Mouse (Mus musculus) forebrain, embryonic 15.5 days (tissue): Measurements from ENCODE around the gene Il1rap. TPM values are rescaled to one million over a fixed set of nuclear protein-coding genes. Genes with fewer than 3 reads are reported as not detected.
A peak's percentile ranks its signal among the peaks of the same experiment; 100 is the strongest.

Experiments
- ATAC-seq: fragments of 200-750 bp; cut with Nextera tagmentation; replicated peaks from 2 replicates; pipeline ENCODE4 v1.8.0; 2017; ENCODE audit warnings: mild to moderate bottlenecking, moderate TSS enrichment, moderate library complexity
- H3K27ac ChIP-seq: fragments of 300-500 bp; sonication (generic); replicated peaks from 2 replicates; pipeline ENCODE4 v1.5.1; 2015; ENCODE audit warnings: mild to moderate bottlenecking, inconsistent platforms
- H3K27me3 ChIP-seq: fragments of 300-500 bp; sonication (generic); 2 replicates; pipeline ENCODE4 v1.6.1; 2015; ENCODE audit warnings: inconsistent platforms
- H3K36me3 ChIP-seq: fragments of 300-500 bp; sonication (generic); 2 replicates; pipeline ENCODE4 v1.6.1; 2015; ENCODE audit warnings: mild to moderate bottlenecking, inconsistent platforms
- H3K4me1 ChIP-seq: fragments of 300-500 bp; sonication (generic); 2 replicates; pipeline ENCODE4 v1.6.1; 2015; ENCODE audit warnings: inconsistent platforms
- H3K4me2 ChIP-seq: fragments of 300-500 bp; sonication (generic); replicated peaks from 2 replicates; pipeline ENCODE4 v1.6.1; 2015; ENCODE audit warnings: mild to moderate bottlenecking, inconsistent platforms
- H3K4me3 ChIP-seq: fragments of 300-500 bp; sonication (generic); 2 replicates; pipeline ENCODE4 v1.5.1; 2015; ENCODE audit warnings: mild to moderate bottlenecking, inconsistent platforms
- H3K9ac ChIP-seq: fragments of 300-500 bp; sonication (generic); replicated peaks from 2 replicates; pipeline ENCODE4 v1.6.1; 2015; ENCODE audit warnings: mild to moderate bottlenecking, inconsistent platforms
- H3K9me3 ChIP-seq: fragments of 300-500 bp; sonication (generic); 2 replicates; pipeline ENCODE4 v1.6.1; 2016; ENCODE audit warnings: inconsistent platforms
- WGBS: fragments of 180-500 bp; shearing (Covaris S2); methylation state at CpG from one replicate; pipeline ENCODE4 v1.1.7; 2015; ENCODE audit warnings: mixed read lengths; 5-methylcytosine and 5-hydroxymethylcytosine counted together
- polyA plus RNA-seq: library from polyadenylated mRNA; unstranded; fragments of >200 nt; fragmentation: Nextera tagmentation; extraction: Ambion mirVana; gene quantifications from 2 replicates; pipeline ENCODE4 v1.2.1, GENCODE M21; 2015

Il1rap gene
- polyA plus RNA-seq, 1 experiment from 2014 or later: 5.3 TPM

DNA sequence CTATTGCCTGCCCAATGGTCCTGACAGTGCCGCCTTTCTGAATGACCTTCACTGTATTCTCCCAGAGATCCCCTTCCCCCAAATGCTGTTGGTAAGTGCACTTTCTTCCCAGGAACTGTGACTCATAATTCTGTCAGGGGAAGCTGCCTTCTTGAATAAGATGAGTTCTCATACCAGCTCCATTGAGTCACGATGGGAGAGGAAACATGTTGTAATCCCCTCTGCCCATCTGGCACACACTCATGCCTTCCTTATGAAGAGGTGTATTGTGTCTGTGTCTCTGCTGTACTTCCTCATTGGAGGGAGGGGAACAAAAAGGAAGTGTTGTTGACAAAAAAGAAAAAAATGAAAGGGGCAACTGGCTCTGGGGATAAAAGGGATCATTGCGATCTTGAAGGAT, 44.6 kb downstream of the Il1rap start:
- Histone ChIP-seq H3K4me1 (no peaks in the 10 kb centered on the region), H3K4me3 (no peak overlapping the region), H3K36me3 (no peaks in the 10 kb centered on the region), H3K27me3 (no peaks in the 10 kb centered on the region), H3K27ac (no peak overlapping the region), H3K9me3 (no peaks in the 10 kb centered on the region), H3K4me2 (no peak overlapping the region), H3K9ac (no peak overlapping the region)
- whole genome bisulfite sequencing: 80% methylated on average over 3 of the region's 3 CpGs
- no peak for ATAC-seq

DNA sequence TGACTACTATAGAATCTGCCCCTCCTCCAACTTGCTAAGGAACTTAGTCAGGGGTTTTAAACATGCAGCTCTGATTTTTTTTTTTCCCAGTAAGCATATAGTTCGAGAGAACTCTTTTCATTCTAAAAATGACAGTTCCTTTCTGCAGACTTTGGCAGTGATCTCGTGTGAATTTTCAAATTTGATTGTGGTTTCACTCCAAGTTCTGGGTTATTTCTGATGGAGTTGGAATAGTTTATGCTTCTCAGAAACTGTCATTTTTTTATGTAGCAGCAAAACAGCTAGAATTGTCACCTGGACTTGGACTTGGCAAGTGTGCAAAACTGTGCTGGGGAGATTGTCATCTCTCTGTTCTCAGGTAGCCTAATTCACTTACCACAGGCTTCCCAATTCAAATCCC, 53.3 kb downstream of the Il1rap start:
- Histone ChIP-seq H3K9ac (no peak overlapping the region), H3K4me2 (no peak overlapping the region), H3K27ac (no peak overlapping the region), H3K36me3 (no peaks in the 10 kb centered on the region), H3K4me3 (no peak overlapping the region), H3K27me3 (no peaks in the 10 kb centered on the region), H3K4me1 (no peaks in the 10 kb centered on the region), H3K9me3 (no peaks in the 10 kb centered on the region)
- WGBS: 55% methylated on average over 2 of the region's 2 CpGs
- no peak for ATAC-seq

DNA sequence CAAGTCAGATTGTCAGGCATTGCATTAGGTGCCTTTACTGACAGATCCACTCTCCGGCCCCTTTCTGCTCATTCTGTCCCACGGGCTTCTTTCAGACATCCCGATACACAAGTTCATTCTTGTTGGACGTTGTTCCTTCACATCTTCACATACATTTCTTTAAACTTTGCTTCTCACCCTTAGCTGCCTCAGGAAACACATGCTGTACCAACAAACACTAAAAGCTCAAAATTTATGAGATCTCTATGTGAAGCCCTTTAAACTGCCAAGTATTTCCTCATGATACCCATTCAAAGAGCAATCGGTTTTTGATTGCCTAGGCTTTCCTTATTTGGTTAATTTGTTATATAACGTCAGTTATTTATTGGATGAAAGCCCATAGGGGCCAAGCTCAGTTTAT, 61.6 kb downstream of the Il1rap start:
- ATAC-seq: no peak
- Histone ChIP-seq H3K4me3 (no peak overlapping the region), H3K9ac (no peak overlapping the region), H3K27ac (no peak overlapping the region), H3K4me1 (no peaks in the 10 kb centered on the region), H3K4me2 (no peak overlapping the region), H3K27me3 (no peaks in the 10 kb centered on the region), H3K36me3 (no peaks in the 10 kb centered on the region), H3K9me3 (no peaks in the 10 kb centered on the region)
- 87% methylated on average over 6 of the region's 6 CpGs for WGBS

DNA sequence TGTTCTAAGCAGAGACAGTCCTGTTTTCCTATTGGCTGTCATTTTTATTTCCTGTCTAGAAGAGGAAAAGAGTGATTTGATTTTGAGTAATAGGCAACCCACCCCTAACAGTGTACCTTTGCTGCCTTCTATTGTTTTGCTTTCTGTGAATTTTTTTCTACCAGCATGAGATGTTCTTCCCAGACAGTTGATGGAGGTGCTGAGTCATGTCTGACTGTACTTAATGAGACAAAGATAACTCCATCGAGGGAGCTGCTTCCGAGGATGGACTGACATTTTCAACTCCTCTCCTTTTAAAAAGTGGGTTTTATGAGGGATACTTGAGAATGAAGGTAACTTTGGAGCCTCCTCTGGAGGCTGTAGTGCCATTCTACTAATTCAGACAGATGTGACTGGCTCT, 64.6 kb downstream of the Il1rap start:
- Histone ChIP-seq H3K36me3 (no peaks in the 10 kb centered on the region), H3K27ac (no peak overlapping the region), H3K4me2 (no peak overlapping the region), H3K27me3 (no peaks in the 10 kb centered on the region), H3K9ac (no peak overlapping the region), H3K4me3 (no peak overlapping the region), H3K9me3 (no peaks in the 10 kb centered on the region), H3K4me1 (no peaks in the 10 kb centered on the region)
- WGBS: 69% methylated on average over 2 of the region's 2 CpGs
- no peak for ATAC-seq

DNA sequence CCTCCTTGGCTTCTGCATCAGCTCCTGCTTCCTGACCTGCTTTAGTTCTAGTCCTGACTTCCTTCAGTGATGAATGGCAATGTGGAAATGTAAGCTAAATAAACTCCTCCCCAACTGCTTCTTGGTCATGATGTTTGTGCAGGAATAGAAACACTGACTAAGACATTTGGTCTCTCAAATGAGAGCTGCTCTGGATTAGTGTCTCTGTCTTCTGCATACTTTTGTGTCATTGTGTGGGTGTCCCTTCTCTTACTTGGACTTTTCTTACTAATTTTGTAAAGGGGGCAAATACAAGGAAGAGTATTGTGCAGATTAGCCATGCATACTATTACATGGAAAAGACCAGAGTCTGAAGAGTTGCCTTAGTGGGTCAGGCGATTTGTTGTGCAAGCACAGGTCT, 65.5 kb downstream of the Il1rap start:
- Histone ChIP-seq H3K27ac (no peak overlapping the region), H3K4me2 (no peak overlapping the region), H3K9me3 (no peaks in the 10 kb centered on the region), H3K4me1 (no peaks in the 10 kb centered on the region), H3K27me3 (no peaks in the 10 kb centered on the region), H3K36me3 (no peaks in the 10 kb centered on the region), H3K9ac (no peak overlapping the region), H3K4me3 (no peak overlapping the region)
- WGBS: 83% methylated on average over 1 of the region's 1 CpGs
- ATAC-seq: no peak

DNA sequence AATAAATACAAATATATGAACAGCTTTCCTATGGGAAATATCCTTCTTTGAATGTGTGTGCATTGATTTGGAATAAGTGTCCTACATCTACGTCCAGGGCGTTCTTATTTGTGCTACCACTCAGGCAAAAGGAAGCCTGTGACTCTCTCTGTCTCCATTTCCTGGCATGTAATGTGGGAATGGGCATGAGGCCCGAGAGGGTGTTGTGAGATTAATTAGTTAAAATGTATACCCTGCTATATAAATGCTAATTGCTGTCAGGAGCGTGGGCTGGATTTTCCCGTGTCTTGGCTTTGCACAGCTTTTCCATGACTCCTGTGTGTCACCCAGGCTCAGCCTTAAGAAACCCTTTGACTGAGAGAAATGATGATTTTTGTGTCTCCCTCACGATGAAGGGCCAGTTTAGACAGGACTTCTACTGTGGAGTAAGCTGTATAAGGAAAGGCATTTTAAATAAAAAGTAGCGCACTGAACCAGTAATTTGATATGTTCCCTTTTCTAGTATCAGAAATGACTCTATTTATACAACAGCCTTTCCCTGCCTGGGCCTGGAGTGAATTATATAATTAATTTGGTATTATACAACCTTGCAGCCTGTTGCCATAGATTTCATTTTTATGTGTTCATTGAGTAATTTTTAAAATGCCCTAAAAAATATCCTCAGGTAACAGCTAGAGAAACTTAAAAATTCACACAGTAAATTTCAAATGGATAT, 81.4 kb downstream of the Il1rap start:
- Histone ChIP-seq H3K9ac (no peak overlapping the region), H3K36me3 (no peaks in the 10 kb centered on the region), H3K27me3 (no peaks in the 10 kb centered on the region), H3K9me3 (no peaks in the 10 kb centered on the region), H3K27ac (no peak overlapping the region), H3K4me2 (no peak overlapping the region), H3K4me1 (peaks cover 8% of the 10 kb centered on the region), H3K4me3 (no peak overlapping the region)
- 27% methylated on average over 7 of the region's 7 CpGs for WGBS
- peak; percentile 87 for ATAC-seq

DNA sequence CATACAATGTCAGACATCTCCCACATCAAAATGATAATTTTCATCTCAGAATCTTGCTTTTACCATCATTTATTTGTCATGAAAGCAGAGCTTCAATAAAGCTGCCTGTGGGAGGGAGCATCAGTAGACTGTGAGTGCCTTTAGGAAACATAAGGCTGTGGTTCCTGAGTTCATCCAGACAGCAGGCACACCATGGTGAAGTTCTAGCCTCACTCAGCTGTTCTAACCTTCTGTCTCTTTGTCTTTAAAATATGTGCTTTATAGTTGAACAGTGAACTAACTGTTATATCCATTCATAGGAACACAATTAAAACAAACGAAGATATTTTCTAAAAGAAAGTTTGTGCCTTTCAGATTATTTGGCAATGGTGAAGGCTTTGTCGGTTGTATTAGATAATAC, 84.9 kb downstream of the Il1rap start:
- Histone ChIP-seq H3K9ac (no peak overlapping the region), H3K4me1 (peaks cover 8% of the 10 kb centered on the region), H3K27ac (no peak overlapping the region), H3K9me3 (no peaks in the 10 kb centered on the region), H3K4me3 (no peak overlapping the region), H3K36me3 (no peaks in the 10 kb centered on the region), H3K4me2 (no peak overlapping the region), H3K27me3 (no peaks in the 10 kb centered on the region)
- ATAC-seq: no peak
- WGBS: 74% methylated on average over 2 of the region's 2 CpGs

DNA sequence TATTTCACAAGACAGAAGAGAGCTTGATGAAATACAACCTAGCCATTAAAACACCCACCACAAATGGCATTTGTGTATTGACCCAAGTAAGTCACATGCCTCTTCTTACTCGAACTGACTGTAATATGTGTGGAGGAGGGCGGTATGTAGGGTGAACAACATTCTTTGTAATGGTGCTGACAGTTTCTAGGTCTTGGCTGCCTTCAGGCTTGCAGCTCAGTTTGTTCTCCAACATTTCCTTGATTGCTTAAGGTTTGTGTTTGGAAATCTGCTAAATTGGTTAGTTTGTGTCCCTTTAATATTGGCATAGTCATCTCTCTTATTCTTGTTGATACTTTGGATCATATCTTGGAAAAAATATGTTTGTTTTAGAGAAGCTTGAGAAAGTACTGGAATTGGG, 87.6 kb downstream of the Il1rap start:
- Histone ChIP-seq H3K4me1 (no peaks in the 10 kb centered on the region), H3K4me3 (no peak overlapping the region), H3K27ac (no peak overlapping the region), H3K36me3 (no peaks in the 10 kb centered on the region), H3K9me3 (no peaks in the 10 kb centered on the region), H3K4me2 (no peak overlapping the region), H3K27me3 (no peaks in the 10 kb centered on the region), H3K9ac (no peak overlapping the region)
- 76% methylated on average over 2 of the region's 2 CpGs for WGBS
- no peak for ATAC-seq

DNA sequence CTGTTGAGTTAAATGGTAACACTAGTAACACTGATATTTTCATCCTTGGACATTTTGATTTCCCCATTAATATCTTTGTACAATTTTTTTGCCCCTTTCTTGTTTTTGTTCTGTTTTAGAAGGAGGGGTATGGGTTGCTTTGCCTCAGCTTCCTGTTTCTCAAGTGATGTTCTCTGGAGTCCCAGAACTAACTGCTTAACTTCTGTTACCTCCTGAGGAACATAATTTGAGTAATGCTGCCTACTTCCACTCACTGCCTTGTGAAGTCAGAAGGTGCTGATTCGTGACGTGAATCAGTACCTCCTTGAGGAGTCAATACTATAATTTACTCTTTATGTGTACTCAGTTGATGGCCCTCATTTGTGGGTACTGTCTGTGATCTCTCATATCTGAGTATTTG, 98.9 kb downstream of the Il1rap start:
- ATAC-seq: no peak
- Histone ChIP-seq H3K9me3 (no peaks in the 10 kb centered on the region), H3K9ac (no peak overlapping the region), H3K4me2 (no peak overlapping the region), H3K4me3 (no peak overlapping the region), H3K36me3 (no peaks in the 10 kb centered on the region), H3K27ac (no peak overlapping the region), H3K4me1 (no peaks in the 10 kb centered on the region), H3K27me3 (no peaks in the 10 kb centered on the region)
- whole genome bisulfite sequencing: 96% methylated on average over 2 of the region's 2 CpGs

DNA sequence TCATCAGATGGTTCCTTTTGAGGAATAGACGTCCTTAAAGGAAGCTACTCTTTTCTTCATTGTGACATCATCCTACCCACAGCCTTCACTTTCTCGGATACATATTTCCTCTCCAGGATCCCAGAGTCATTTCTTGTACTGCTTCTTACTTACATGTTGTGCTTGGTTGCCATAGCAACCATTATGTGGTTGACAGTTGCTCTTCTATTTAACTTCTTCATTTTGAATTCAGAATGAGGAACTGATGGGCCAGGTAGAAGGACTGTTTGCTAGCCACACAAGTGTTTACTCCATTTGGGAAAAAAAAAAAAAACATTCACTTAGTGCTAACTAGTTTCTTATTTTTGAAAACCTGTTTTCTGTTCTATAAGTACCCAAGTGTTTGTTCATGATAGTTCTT, 108.3 kb downstream of the Il1rap start:
- no peaks in the 10 kb centered on the region for H3K36me3 ChIP-seq
- H3K4me1 ChIP-seq: no peaks in the 10 kb centered on the region
- ATAC-seq: no peak
- H3K27ac ChIP-seq: no peak overlapping the region
- H3K4me2 ChIP-seq: no peak overlapping the region
- no peaks in the 10 kb centered on the region for H3K9me3 ChIP-seq
- H3K27me3 ChIP-seq: no peaks in the 10 kb centered on the region
- H3K4me3 ChIP-seq: no peak overlapping the region
- H3K9ac ChIP-seq: no peak overlapping the region
- 81% methylated on average over 2 of the region's 2 CpGs for WGBS

DNA sequence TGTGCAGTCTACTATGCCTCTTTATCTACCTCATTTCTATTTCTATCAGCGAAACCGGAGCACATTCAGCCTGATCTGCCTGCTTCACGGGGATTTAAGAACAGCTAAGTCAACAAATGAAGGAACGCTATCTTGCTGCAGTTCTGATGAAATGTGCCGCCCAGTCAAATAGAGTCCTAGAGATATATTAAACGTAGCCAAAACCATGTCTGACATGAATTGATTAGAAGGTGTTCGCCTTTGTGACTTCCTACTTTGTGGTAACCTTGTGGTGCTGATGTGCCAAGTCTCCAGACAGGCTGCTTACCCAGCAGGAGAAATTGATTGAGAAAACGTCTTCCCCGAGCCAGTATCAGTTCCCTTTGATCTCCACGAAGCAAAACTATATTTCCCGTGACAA, 109.8 kb downstream of the Il1rap start:
- no peaks in the 10 kb centered on the region for H3K9me3 ChIP-seq
- no peaks in the 10 kb centered on the region for H3K27me3 ChIP-seq
- no peak overlapping the region for H3K4me2 ChIP-seq
- H3K27ac ChIP-seq: no peak overlapping the region
- H3K4me3 ChIP-seq: no peak overlapping the region
- H3K36me3 ChIP-seq: no peaks in the 10 kb centered on the region
- ATAC-seq: no peak
- 81% methylated on average over 11 of the region's 11 CpGs for WGBS
- H3K9ac ChIP-seq: no peak overlapping the region
- no peaks in the 10 kb centered on the region for H3K4me1 ChIP-seq

DNA sequence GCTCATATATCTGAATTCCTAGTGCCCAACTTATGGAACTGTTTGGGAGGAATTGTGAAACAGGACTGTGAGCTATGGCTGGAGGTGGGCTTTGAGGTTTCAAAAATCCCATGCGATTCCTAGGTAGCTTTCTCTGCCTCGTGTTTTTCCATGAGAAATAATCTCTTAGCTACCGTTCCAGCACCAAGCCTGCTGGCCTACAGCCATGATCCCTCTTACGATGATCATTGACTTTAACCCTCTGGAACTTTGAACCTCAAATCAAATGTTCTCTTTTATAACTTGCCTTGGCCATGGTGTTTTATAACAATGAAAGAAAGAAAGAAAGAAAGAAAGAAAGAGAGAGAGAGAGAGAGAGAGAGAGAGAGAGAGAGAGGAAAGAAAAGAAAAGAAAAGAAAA, 116.6 kb downstream of the Il1rap start:
- no peaks in the 10 kb centered on the region for H3K27me3 ChIP-seq
- H3K9ac ChIP-seq: no peak overlapping the region
- no peaks in the 10 kb centered on the region for H3K36me3 ChIP-seq
- no peak for ATAC-seq
- H3K27ac ChIP-seq: no peak overlapping the region
- 86% methylated on average over 4 of the region's 4 CpGs for WGBS
- H3K9me3 ChIP-seq: no peaks in the 10 kb centered on the region
- H3K4me1 ChIP-seq: no peaks in the 10 kb centered on the region
- H3K4me3 ChIP-seq: no peak overlapping the region
- no peak overlapping the region for H3K4me2 ChIP-seq

DNA sequence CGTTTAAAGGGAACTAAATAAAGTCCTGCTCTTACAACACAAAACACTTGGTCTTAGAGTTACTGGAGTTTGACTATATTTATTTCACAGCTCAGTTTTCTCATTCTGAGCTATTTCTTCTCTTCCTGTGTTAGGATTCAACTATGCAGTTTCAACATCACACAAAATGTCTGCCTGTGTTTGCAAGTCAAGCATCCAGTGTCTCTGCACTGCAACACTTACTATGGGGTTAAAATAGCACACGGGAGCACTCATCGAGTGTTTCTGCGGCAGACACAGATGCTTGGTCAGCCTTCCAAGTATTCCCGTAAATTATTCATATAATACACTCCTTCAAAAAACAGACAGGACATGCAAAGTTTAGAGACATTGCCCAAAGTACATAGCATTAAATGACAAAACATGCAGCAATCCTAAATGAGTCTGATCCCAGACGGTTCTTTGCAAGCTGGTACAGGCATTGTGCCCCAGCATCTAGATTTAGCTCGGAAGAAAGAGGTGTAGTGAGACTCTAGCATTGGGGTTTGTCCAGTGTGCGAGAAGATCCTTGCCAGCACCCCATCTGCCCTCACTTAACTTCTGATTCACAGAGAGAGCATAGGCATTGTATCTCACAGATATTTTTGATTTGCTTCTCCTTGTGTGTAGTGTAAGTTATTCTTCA, 119.1 kb downstream of the Il1rap start:
- Histone ChIP-seq H3K9me3 (no peaks in the 10 kb centered on the region), H3K4me2 (no peak overlapping the region), H3K27ac (no peak overlapping the region), H3K9ac (no peak overlapping the region), H3K4me3 (no peak overlapping the region), H3K4me1 (no peaks in the 10 kb centered on the region), H3K27me3 (no peaks in the 10 kb centered on the region), H3K36me3 (no peaks in the 10 kb centered on the region)
- no peak for ATAC-seq
- 83% methylated on average over 8 of the region's 8 CpGs for WGBS
